Mouse (Mus musculus): ENCODE results near the gene Fbxo5. TPM values are rescaled to one million over a fixed set of nuclear protein-coding genes. Genes with fewer than 3 reads are reported as not detected.

The Fbxo5 gene
- total and polyA plus RNA-seq, 3 experiments = 0.36 to 0.65 (median 0.43) TPM

DNA sequence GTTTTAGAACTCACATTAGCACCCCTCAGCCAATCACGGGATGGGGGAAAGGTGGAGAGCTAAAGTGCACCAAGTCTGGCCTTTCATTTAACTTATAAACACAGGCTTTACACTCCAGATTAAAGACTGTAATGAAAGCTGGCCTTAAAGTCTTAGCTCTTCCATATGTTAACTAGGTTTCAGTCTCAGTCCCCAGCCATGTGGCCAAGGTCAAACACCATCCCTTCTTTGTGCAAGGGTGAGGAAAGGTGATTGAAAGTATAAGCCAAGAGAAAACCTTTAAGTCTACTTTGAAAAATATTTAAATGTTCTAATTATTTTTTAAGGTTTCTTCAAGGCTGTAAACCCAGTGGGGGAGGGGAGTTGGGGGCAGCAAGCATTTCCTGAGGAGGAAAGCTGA, 1.7 kb downstream of the Fbxo5 start:
- Histone ChIP-seq H3K27ac (no peak overlapping the region), H3K79me2 (replicated peaks; ENCODE audit: control insufficient read depth, insufficient read depth, low read length) (no peaks in the 10 kb centered on the region; the same call in 1 of the 2 replicates), H3K4me3 (no peak overlapping the region), H3K36me3 (ENCODE audit: control insufficient read depth, insufficient read depth, low read length) (peaks cover 2% of the 10 kb centered on the region), H3K9ac (ENCODE audit: low read depth, low read length) (no peak overlapping the region), H3K4me1 (ENCODE audit: control insufficient read depth, insufficient read depth, low read length) (peaks cover 2% of the 10 kb centered on the region; the same call in 1 of the 2 replicates), H3K27me3 (ENCODE audit: control insufficient read depth, insufficient read depth, low read length) (no peaks in the 10 kb centered on the region)
- 15% methylated on average over 1 of the region's 1 CpGs for WGBS
- intact Hi-C loops (cut with DNase I) = loop anchor here (5.0 kb wide), 2 partner anchors 34 to 1974 kb away; no protein-coding TSS in a partner anchor
- no peak for TF ChIP-seq EP300 (IDR thresholded peaks at IDR 0.05; ENCODE audit: insufficient read depth, low read depth, low read length)
- DNase-seq = no peak

GRCm38 (mm10) chr10:5802866-5803265, 2.5 kb downstream of the Fbxo5 start:
- 32% methylated on average over 6 of the region's 6 CpGs for WGBS
- DNase-seq = no peak
- intact Hi-C loops (cut with DNase I) = loop anchor here (5.0 kb wide), 2 partner anchors 34 to 1974 kb away; no protein-coding TSS in a partner anchor
- H3K27me3 ChIP-seq (ENCODE audit: control insufficient read depth, insufficient read depth, low read length) = no peaks in the 10 kb centered on the region
- TF ChIP-seq CTCF (IDR thresholded peaks at IDR 0.05) = no peak
- TF ChIP-seq EP300 (IDR thresholded peaks at IDR 0.05; ENCODE audit: insufficient read depth, low read depth, low read length) = no peak
- H3K79me2 ChIP-seq (replicated peaks; ENCODE audit: control insufficient read depth, insufficient read depth, low read length) = no peaks in the 10 kb centered on the region; the same call in 1 of the 2 replicates
- H3K4me3 ChIP-seq = no peak overlapping the region
- H3K27ac ChIP-seq = no peak overlapping the region
- H3K36me3 ChIP-seq (ENCODE audit: control insufficient read depth, insufficient read depth, low read length) = peaks cover 2% of the 10 kb centered on the region
- no peak overlapping the region for H3K9ac ChIP-seq (ENCODE audit: low read depth, low read length)
- H3K4me1 ChIP-seq (ENCODE audit: control insufficient read depth, insufficient read depth, low read length) = peaks cover 2% of the 10 kb centered on the region; the same call in 1 of the 2 replicates

GRCm38 (mm10) chr10:5800490-5800889, 4.9 kb downstream of the Fbxo5 start:
- WGBS = 93% methylated on average over 1 of the region's 1 CpGs
- DNase-seq = no peak
- H3K9ac ChIP-seq (ENCODE audit: low read depth, low read length) = no peak overlapping the region
- H3K27ac ChIP-seq = no peak overlapping the region
- H3K79me2 ChIP-seq (replicated peaks; ENCODE audit: control insufficient read depth, insufficient read depth, low read length) = no peaks in the 10 kb centered on the region; the same call in 1 of the 2 replicates
- peaks cover 2% of the 10 kb centered on the region for H3K36me3 ChIP-seq (ENCODE audit: control insufficient read depth, insufficient read depth, low read length)
- TF ChIP-seq CTCF (IDR thresholded peaks at IDR 0.05) = peak; percentile 77
- TF ChIP-seq EP300 (IDR thresholded peaks at IDR 0.05; ENCODE audit: insufficient read depth, low read depth, low read length) = no peak
- no peak for TF ChIP-seq POLR2A (IDR thresholded peaks at IDR 0.05; ENCODE audit: insufficient read depth, low read depth, low read length)
- no peak overlapping the region for H3K4me3 ChIP-seq
- no peaks in the 10 kb centered on the region for H3K27me3 ChIP-seq (ENCODE audit: control insufficient read depth, insufficient read depth, low read length)
- peaks cover 2% of the 10 kb centered on the region; the same call in 1 of the 2 replicates for H3K4me1 ChIP-seq (ENCODE audit: control insufficient read depth, insufficient read depth, low read length)
- intact Hi-C loops (cut with DNase I) = loop anchor here (2.0 to 5.0 kb wide), 3 partner anchors 24 to 1977 kb away; no protein-coding TSS in a partner anchor

DNA sequence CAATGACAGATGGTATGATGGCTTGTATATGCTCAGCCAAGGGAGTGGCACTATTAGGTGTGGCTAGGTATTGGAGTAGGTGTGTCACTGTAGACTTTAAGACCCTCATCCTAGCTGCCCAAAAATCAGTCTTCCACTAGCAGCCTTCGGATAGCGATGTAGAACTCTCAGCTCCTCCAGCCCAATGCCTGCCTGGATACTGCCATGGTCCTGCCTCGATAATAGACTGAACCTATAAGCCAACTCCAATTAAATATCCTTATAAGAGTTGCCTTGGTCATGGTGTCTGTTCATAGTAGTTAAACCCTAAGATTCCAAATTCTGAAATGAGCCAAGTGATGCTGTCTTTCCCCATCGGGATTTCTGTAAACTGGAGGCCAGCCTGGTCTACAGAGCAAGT, 7.3 kb downstream of the Fbxo5 start:
- WGBS = 82% methylated on average over 4 of the region's 4 CpGs
- DNase-seq = no peak
- TF ChIP-seq POLR2A (IDR thresholded peaks at IDR 0.05; ENCODE audit: insufficient read depth, low read depth, low read length) (no peak), CTCF (IDR thresholded peaks at IDR 0.05) (no peak), EP300 (IDR thresholded peaks at IDR 0.05; ENCODE audit: insufficient read depth, low read depth, low read length) (no peak)
- Histone ChIP-seq H3K79me2 (replicated peaks; ENCODE audit: control insufficient read depth, insufficient read depth, low read length) (no peaks in the 10 kb centered on the region), H3K4me3 (no peak overlapping the region), H3K9ac (ENCODE audit: low read depth, low read length) (no peak overlapping the region), H3K36me3 (ENCODE audit: control insufficient read depth, insufficient read depth, low read length) (no peaks in the 10 kb centered on the region; the same call in 1 of the 2 replicates), H3K27me3 (ENCODE audit: control insufficient read depth, insufficient read depth, low read length) (no peaks in the 10 kb centered on the region), H3K4me1 (ENCODE audit: control insufficient read depth, insufficient read depth, low read length) (no peaks in the 10 kb centered on the region), H3K27ac (no peak overlapping the region)
- intact Hi-C loops (cut with DNase I) = no loop called here

- no peaks in the 10 kb centered on the region; the same call in 1 of the 2 replicates for H3K27me3 ChIP-seq (ENCODE audit: control insufficient read depth, insufficient read depth, low read length)
- 18% methylated on average over 12 of the region's 12 CpGs for WGBS
- no peak overlapping the region for H3K27ac ChIP-seq
- H3K36me3 ChIP-seq (ENCODE audit: control insufficient read depth, insufficient read depth, low read length) = no peaks in the 10 kb centered on the region
- H3K4me3 ChIP-seq = no peak overlapping the region
- intact Hi-C loops (cut with DNase I) = loop anchor here (1.0 to 5.0 kb wide), 2 partner anchors 190 to 473 kb away; no protein-coding TSS in a partner anchor
- H3K4me1 ChIP-seq (ENCODE audit: control insufficient read depth, insufficient read depth, low read length) = no peaks in the 10 kb centered on the region
- TF ChIP-seq POLR2A (IDR thresholded peaks at IDR 0.05; ENCODE audit: insufficient read depth, low read depth, low read length) (no peak), CTCF (IDR thresholded peaks at IDR 0.05) (peak; percentile 73)
- peak; percentile 7 to 42 for DNase-seq
- no peaks in the 10 kb centered on the region for H3K79me2 ChIP-seq (replicated peaks; ENCODE audit: control insufficient read depth, insufficient read depth, low read length)
- no peak overlapping the region for H3K9ac ChIP-seq (ENCODE audit: low read depth, low read length)
Measured at GRCm38 (mm10) chr10:5790657-5791056, 14.7 kb downstream of the Fbxo5 start.

GRCm38 (mm10) chr10:5786923-5787322, 18.5 kb downstream of the Fbxo5 start:
- 6% methylated on average over 4 of the region's 4 CpGs for WGBS
- intact Hi-C loops (cut with DNase I) = loop anchor here (10.0 kb wide), 1 partner anchor 152 kb away; the partner anchor contains the start of gene Vip
- no peaks in the 10 kb centered on the region for H3K79me2 ChIP-seq (replicated peaks; ENCODE audit: control insufficient read depth, insufficient read depth, low read length)
- H3K27me3 ChIP-seq (ENCODE audit: control insufficient read depth, insufficient read depth, low read length) = no peaks in the 10 kb centered on the region; the same call in 1 of the 2 replicates
- H3K27ac ChIP-seq = no peak overlapping the region
- DNase-seq = no peak
- no peak overlapping the region for H3K9ac ChIP-seq (ENCODE audit: low read depth, low read length)
- H3K4me1 ChIP-seq (ENCODE audit: control insufficient read depth, insufficient read depth, low read length) = no peaks in the 10 kb centered on the region
- no peaks in the 10 kb centered on the region for H3K36me3 ChIP-seq (ENCODE audit: control insufficient read depth, insufficient read depth, low read length)
- TF ChIP-seq POLR2A (IDR thresholded peaks at IDR 0.05; ENCODE audit: insufficient read depth, low read depth, low read length) (no peak), EP300 (IDR thresholded peaks at IDR 0.05; ENCODE audit: insufficient read depth, low read depth, low read length) (no peak), CTCF (IDR thresholded peaks at IDR 0.05) (peak; percentile 73)
- H3K4me3 ChIP-seq = no peak overlapping the region

Other genes starting within 250 kb of the Fbxo5 start
- 10 to 100 TPM in 1 of 2 experiments, 1 to 10 TPM in 1; 8.4 to 12.8 TPM for gene Myct1, start 211.8 kb downstream of the Fbxo5 start, total RNA-seq (2021)
- gene Myct1, start 211.8 kb downstream of the Fbxo5 start, polyA plus RNA-seq (2012; rRNA removed) = 8.2 and 12.5 TPM in 2 replicates
- gene Vip, start 166.4 kb downstream of the Fbxo5 start, total RNA-seq (2021) = not detected
- not detected in 2 replicates for gene Vip, start 166.4 kb downstream of the Fbxo5 start, polyA plus RNA-seq (2012; rRNA removed)
- gene Mtrf1l, start 18.3 kb upstream of the Fbxo5 start, total RNA-seq (2021) = 1 to 10 TPM; 8.4 to 9.6 TPM
- gene Mtrf1l, start 18.3 kb upstream of the Fbxo5 start, polyA plus RNA-seq (2012; rRNA removed) = 1.6 and 3.5 TPM in 2 replicates
- gene Rgs17, start 116.8 kb upstream of the Fbxo5 start, total RNA-seq (2021) = under 1 TPM; 0.75 to 0.99 TPM
- gene Rgs17, start 116.8 kb upstream of the Fbxo5 start, polyA plus RNA-seq (2012; rRNA removed) = 0.25 and 0.53 TPM in 2 replicates

All from heart, adult 2 months (tissue).